Mouse (Mus musculus) cerebellum, postnatal 10 days (tissue): ENCODE measurements at regions not wholly inside any gene's neighbourhood (a gene's known extent, or its start where the extent isn't known, plus 50 kb on each side); places are given as distances from the start of the nearest gene placed in this dataset.

Experiments
- DNase-seq, 2 experiments: peaks; one replicate each; pipeline ENCODE4 v3.0.0; 2021; ENCODE audit warnings: mixed read lengths in 2 of 2

GRCm38 (mm10) chr10:114265927-114266326, 536.2 kb downstream of the Trhde start:
- peak; percentile 66 to 80 for DNase-seq

- no peak for DNase-seq
Measured at GRCm38 (mm10) chr10:114241606-114242005, 560.5 kb downstream of the Trhde start.

GRCm38 (mm10) chr10:114227635-114228034, 574.5 kb downstream of the Trhde start:
- no peak for DNase-seq

- DNase-seq = no peak
Measured at GRCm38 (mm10) chr10:114201583-114201982, 600.5 kb downstream of the Trhde start.

- no peak for DNase-seq
Measured at GRCm38 (mm10) chr10:114200939-114201338, 601.2 kb downstream of the Trhde start.

- no peak for DNase-seq
Measured at GRCm38 (mm10) chr10:114186287-114186686, 615.8 kb downstream of the Trhde start.

GRCm38 (mm10) chr10:114143345-114143744, 658.8 kb downstream of the Trhde start:
- DNase-seq = peak; percentile 4 to 14

GRCm38 (mm10) chr10:114137924-114138323, 664.2 kb downstream of the Trhde start:
- no peak for DNase-seq

- no peak for DNase-seq
Measured at GRCm38 (mm10) chr10:114137095-114137494, 665.0 kb downstream of the Trhde start.
